Mouse (Mus musculus) neural tube, embryonic 11.5 days (tissue): ENCODE results near the gene Armc3. TPM values are rescaled to one million over a fixed set of nuclear protein-coding genes. Genes with fewer than 3 reads are reported as not detected.

Source experiments
- ATAC-seq: fragments of 200-750 bp; cut with Nextera tagmentation; 2 replicates; pipeline ENCODE4 v1.8.0; 2017; ENCODE audit warnings: moderate number of reproducible peaks, mild to moderate bottlenecking, moderate TSS enrichment, moderate library complexity; ENCODE audit not compliant: insufficient read depth, low FRiP score, low TSS enrichment
- DNase-seq: peaks from one replicate; pipeline ENCODE4 v3.0.0-alpha.2; 2015; ENCODE audit warnings: low spot score
- H3K27ac ChIP-seq: fragments of 300-500 bp; sonication (generic); 2 replicates; pipeline ENCODE4 v1.5.1; 2014; ENCODE audit warnings: low read depth, mild to moderate bottlenecking, low read length
- H3K27me3 ChIP-seq: fragments of 300-500 bp; sonication (generic); 2 replicates; pipeline ENCODE4 v1.6.1; 2014; ENCODE audit warnings: mild to moderate bottlenecking, low read length, mixed read lengths; ENCODE audit not compliant: control insufficient read depth, insufficient read depth
- H3K36me3 ChIP-seq: fragments of 300-500 bp; sonication (generic); 2 replicates; pipeline ENCODE4 v1.6.1; 2014; ENCODE audit warnings: mild to moderate bottlenecking, low read length, moderate library complexity, mixed read lengths; ENCODE audit not compliant: control insufficient read depth, insufficient read depth
- H3K4me1 ChIP-seq: fragments of 300-500 bp; sonication (generic); 2 replicates; pipeline ENCODE4 v1.6.1; 2014; ENCODE audit warnings: low read length, mixed read lengths; ENCODE audit not compliant: control insufficient read depth, insufficient read depth
- H3K4me2 ChIP-seq: fragments of 300-500 bp; sonication (generic); 2 replicates; pipeline ENCODE4 v1.6.1; 2014; ENCODE audit warnings: low read depth, mild to moderate bottlenecking, moderate library complexity
- H3K4me3 ChIP-seq: fragments of 300-500 bp; sonication (generic); 2 replicates; pipeline ENCODE4 v1.5.1; 2014; ENCODE audit warnings: low read depth, low read length
- H3K9ac ChIP-seq: fragments of 300-500 bp; sonication (generic); 2 replicates; pipeline ENCODE4 v1.6.1; 2014; ENCODE audit warnings: mild to moderate bottlenecking, low read length
- H3K9me3 ChIP-seq: fragments of 300-500 bp; sonication (generic); 2 replicates; pipeline ENCODE4 v1.6.1; 2016; ENCODE audit warnings: low read length; ENCODE audit not compliant: control insufficient read depth
- WGBS: fragments of 180-500 bp; shearing (Covaris S2); extraction: QIAGEN DNeasy Blood & Tissue Kit; methylation state at CpG from one replicate; pipeline ENCODE4 v1.1.7; 2014; 5-methylcytosine and 5-hydroxymethylcytosine counted together
- polyA plus RNA-seq: library from polyadenylated mRNA; unstranded; fragments of >200 nt; fragmentation: Nextera tagmentation; extraction: Ambion mirVana; gene quantifications from 2 replicates; pipeline ENCODE4 v1.2.1, GENCODE M21; 2014

Gene Armc3
- polyA plus RNA-seq, 1 experiment from 2014 or later = 0.45 TPM

- Histone ChIP-seq H3K4me1 (no peaks in the 10 kb centered on the region), H3K27ac (no peak overlapping the region), H3K4me3 (no peak overlapping the region), H3K27me3 (no peaks in the 10 kb centered on the region), H3K9ac (no peak overlapping the region), H3K36me3 (no peaks in the 10 kb centered on the region), H3K9me3 (no peaks in the 10 kb centered on the region), H3K4me2 (no peak overlapping the region)
- 86% methylated on average over 6 of the region's 6 CpGs for WGBS
- no peak for ATAC-seq
- no peak for DNase-seq
Observed at GRCm38 (mm10) chr2:19260399-19260798, 61.3 kb downstream of the Armc3 start.

- Histone ChIP-seq H3K27ac (no peak overlapping the region), H3K4me3 (no peak overlapping the region), H3K36me3 (no peaks in the 10 kb centered on the region), H3K9me3 (no peaks in the 10 kb centered on the region), H3K4me2 (no peak overlapping the region), H3K9ac (no peak overlapping the region), H3K4me1 (no peaks in the 10 kb centered on the region), H3K27me3 (no peaks in the 10 kb centered on the region)
- ATAC-seq = no peak
- DNase-seq = peak; percentile 33
- WGBS = 57% methylated on average over 5 of the region's 5 CpGs
Observed at GRCm38 (mm10) chr2:19263375-19263774, 64.3 kb downstream of the Armc3 start.

- 83% methylated on average over 2 of the region's 2 CpGs for WGBS
- Histone ChIP-seq H3K27me3 (no peaks in the 10 kb centered on the region), H3K4me1 (no peaks in the 10 kb centered on the region), H3K27ac (no peak overlapping the region), H3K36me3 (no peaks in the 10 kb centered on the region), H3K4me3 (no peak overlapping the region), H3K9ac (no peak overlapping the region), H3K4me2 (no peak overlapping the region), H3K9me3 (no peaks in the 10 kb centered on the region)
- ATAC-seq (no peak), DNase-seq (no peak)
Observed at GRCm38 (mm10) chr2:19265834-19266233, 66.7 kb downstream of the Armc3 start.

GRCm38 (mm10) chr2:19267396-19267795 is 68.3 kb downstream of the Armc3 start:
- Histone ChIP-seq H3K9ac (no peak overlapping the region), H3K36me3 (no peaks in the 10 kb centered on the region), H3K4me2 (no peak overlapping the region), H3K9me3 (no peaks in the 10 kb centered on the region), H3K27ac (no peak overlapping the region), H3K4me3 (no peak overlapping the region), H3K4me1 (no peaks in the 10 kb centered on the region), H3K27me3 (no peaks in the 10 kb centered on the region)
- 61% methylated on average over 2 of the region's 2 CpGs for WGBS
- no peak for ATAC-seq
- no peak for DNase-seq

GRCm38 (mm10) chr2:19269955-19270354 is 70.9 kb downstream of the Armc3 start:
- no peak overlapping the region for H3K27ac ChIP-seq
- H3K27me3 ChIP-seq = no peaks in the 10 kb centered on the region
- no peaks in the 10 kb centered on the region for H3K36me3 ChIP-seq
- no peak overlapping the region for H3K4me2 ChIP-seq
- H3K9ac ChIP-seq = no peak overlapping the region
- no peaks in the 10 kb centered on the region for H3K4me1 ChIP-seq
- 50% methylated on average over 5 of the region's 5 CpGs for WGBS
- no peaks in the 10 kb centered on the region for H3K9me3 ChIP-seq
- no peak for ATAC-seq
- no peak for DNase-seq
- H3K4me3 ChIP-seq = no peak overlapping the region

- DNase-seq (no peak), ATAC-seq (no peak)
- Histone ChIP-seq H3K27me3 (no peaks in the 10 kb centered on the region), H3K9ac (no peak overlapping the region), H3K9me3 (no peaks in the 10 kb centered on the region), H3K4me1 (no peaks in the 10 kb centered on the region), H3K4me3 (no peak overlapping the region), H3K36me3 (no peaks in the 10 kb centered on the region), H3K4me2 (no peak overlapping the region), H3K27ac (no peak overlapping the region)
- WGBS = 30% methylated on average over 9 of the region's 9 CpGs
Observed at GRCm38 (mm10) chr2:19270709-19271120, 71.6 kb downstream of the Armc3 start.

GRCm38 (mm10) chr2:19274583-19274982 is 75.5 kb downstream of the Armc3 start:
- Histone ChIP-seq H3K36me3 (no peaks in the 10 kb centered on the region), H3K9me3 (no peaks in the 10 kb centered on the region), H3K27me3 (no peaks in the 10 kb centered on the region), H3K27ac (no peak overlapping the region), H3K4me2 (no peak overlapping the region), H3K9ac (no peak overlapping the region), H3K4me3 (no peak overlapping the region), H3K4me1 (no peaks in the 10 kb centered on the region)
- no peak for ATAC-seq
- 69% methylated on average over 2 of the region's 2 CpGs for WGBS
- no peak for DNase-seq

GRCm38 (mm10) chr2:19275602-19276539 is 76.8 kb downstream of the Armc3 start:
- Histone ChIP-seq H3K4me1 (no peaks in the 10 kb centered on the region), H3K36me3 (no peaks in the 10 kb centered on the region), H3K9ac (peak overlapping the region; percentile 71), H3K4me3 (peak overlapping the region; percentile 35), H3K9me3 (no peaks in the 10 kb centered on the region), H3K4me2 (peak overlapping the region; percentile 47), H3K27ac (no peak overlapping the region; the same call in 1 of the 2 replicates), H3K27me3 (no peaks in the 10 kb centered on the region)
- 9% methylated on average over 25 of the region's 25 CpGs for WGBS
- peak; percentile 70 for ATAC-seq
- DNase-seq = peak; percentile 85

- no peak overlapping the region for H3K4me3 ChIP-seq
- H3K27me3 ChIP-seq = no peaks in the 10 kb centered on the region
- no peak overlapping the region for H3K27ac ChIP-seq
- no peaks in the 10 kb centered on the region for H3K9me3 ChIP-seq
- no peak overlapping the region for H3K9ac ChIP-seq
- H3K4me2 ChIP-seq = no peak overlapping the region
- no peak for ATAC-seq
- DNase-seq = no peak
- H3K36me3 ChIP-seq = no peaks in the 10 kb centered on the region
- WGBS = 92% methylated on average over 11 of the region's 11 CpGs
- no peaks in the 10 kb centered on the region for H3K4me1 ChIP-seq
Observed at GRCm38 (mm10) chr2:19280331-19280730, 81.2 kb downstream of the Armc3 start.
